Mouse (Mus musculus) bone marrow macrophage, adult 2 months (primary cell): Measurements from ENCODE around the gene Clgn. TPM values are rescaled to one million over a fixed set of nuclear protein-coding genes. Genes with fewer than 3 reads are reported as not detected.
"Not testable (repeated sequence)": the region's sequence is repeated elsewhere in the genome, so short reads cannot be mapped to it uniquely, and the experiment has no call there.

Source experiments
- H3K27ac ChIP-seq: 2 replicates; pipeline ENCODE4 v1.5.1; 2012; ENCODE audit warnings: low read depth, low read length; ENCODE audit not compliant: insufficient read depth
- H3K4me1 ChIP-seq: 2 replicates; pipeline ENCODE4 v1.6.1; 2012; ENCODE audit warnings: low read length; ENCODE audit not compliant: control insufficient read depth, insufficient read depth
- H3K4me3 ChIP-seq: 2 replicates; pipeline ENCODE4 v1.5.1; 2012; ENCODE audit warnings: mild to moderate bottlenecking, low read length, moderate library complexity; ENCODE audit not compliant: insufficient read depth
- CTCF ChIP-seq: IDR thresholded peaks from 2 replicates; pipeline ENCODE4 v1.5.1; 2012; ENCODE audit warnings: low read depth, mild to moderate bottlenecking, low read length, moderate library complexity
- POLR2A ChIP-seq: IDR thresholded peaks from 2 replicates; pipeline ENCODE4 v1.6.1; 2012; ENCODE audit warnings: mild to moderate bottlenecking, low read depth, low read length, borderline replicate concordance
- polyA plus RNA-seq: library from polyadenylated mRNA; stranded (reverse); fragments of >200 nt; gene quantifications from 2 replicates; pipeline ENCODE4 v1.2.4, GENCODE M21; 2012; ENCODE audit not compliant: missing spikeins, insufficient read depth, insufficient read length

The Clgn gene
- polyA plus RNA-seq, 1 experiment = not detected

GRCm38 (mm10) chr8:83418805-83419516 is 29.3 kb downstream of the Clgn start:
- TF ChIP-seq POLR2A = no peak
- Histone ChIP-seq H3K27ac (no peak overlapping the region), H3K4me1 (no peaks in the 10 kb centered on the region), H3K4me3 (no peak overlapping the region)

- H3K4me3 ChIP-seq = no peak overlapping the region
- no peak overlapping the region for H3K27ac ChIP-seq
- peaks cover 4% of the 10 kb centered on the region for H3K4me1 ChIP-seq
- TF ChIP-seq CTCF = no peak
- no peak for TF ChIP-seq POLR2A
Observed at GRCm38 (mm10) chr8:83421354-83421753, 31.7 kb downstream of the Clgn start.

GRCm38 (mm10) chr8:83423032-83423825 is 33.6 kb downstream of the Clgn start:
- Histone ChIP-seq H3K4me3 (no peak overlapping the region), H3K27ac (no peak overlapping the region), H3K4me1 (peaks cover 4% of the 10 kb centered on the region)
- TF ChIP-seq POLR2A = no peak
- TF ChIP-seq CTCF = no peak

GRCm38 (mm10) chr8:83425202-83425601 is 35.5 kb downstream of the Clgn start:
- H3K4me1 ChIP-seq = peaks cover 4% of the 10 kb centered on the region
- no peak for TF ChIP-seq POLR2A
- no peak for TF ChIP-seq CTCF
- no peak overlapping the region for H3K4me3 ChIP-seq
- no peak overlapping the region for H3K27ac ChIP-seq

- H3K4me3 ChIP-seq = no peak overlapping the region
- TF ChIP-seq CTCF (no peak), POLR2A (no peak)
- H3K4me1 ChIP-seq = peaks cover 8% of the 10 kb centered on the region
- no peak overlapping the region for H3K27ac ChIP-seq
Observed at GRCm38 (mm10) chr8:83426104-83426759, 36.6 kb downstream of the Clgn start.

- Histone ChIP-seq H3K4me3 (no peak overlapping the region), H3K27ac (no peak overlapping the region), H3K4me1 (peaks cover 8% of the 10 kb centered on the region)
- TF ChIP-seq POLR2A = no peak
- no peak for TF ChIP-seq CTCF
Observed at GRCm38 (mm10) chr8:83426949-83427348, 37.3 kb downstream of the Clgn start.

GRCm38 (mm10) chr8:83428621-83429020 is 39.0 kb downstream of the Clgn start:
- H3K27ac ChIP-seq, H3K4me1 ChIP-seq, H3K4me3 ChIP-seq: not testable (repeated sequence)

- no peak overlapping the region for H3K27ac ChIP-seq
- H3K4me3 ChIP-seq = no peak overlapping the region
- no peak for TF ChIP-seq POLR2A
- no peak for TF ChIP-seq CTCF
- H3K4me1 ChIP-seq = peaks cover 8% of the 10 kb centered on the region
Observed at GRCm38 (mm10) chr8:83429071-83429524, 39.4 kb downstream of the Clgn start.

- H3K27ac ChIP-seq = no peak overlapping the region
- no peak overlapping the region for H3K4me3 ChIP-seq
- peaks cover 22% of the 10 kb centered on the region for H3K4me1 ChIP-seq
- TF ChIP-seq POLR2A (no peak), CTCF (no peak)
Observed at GRCm38 (mm10) chr8:83437077-83437476, 47.4 kb downstream of the Clgn start.

- peaks cover 20% of the 10 kb centered on the region for H3K4me1 ChIP-seq
- peak overlapping the region; percentile 93 for H3K4me3 ChIP-seq
- H3K27ac ChIP-seq = peak overlapping the region; percentile 34
- TF ChIP-seq CTCF = no peak
- TF ChIP-seq POLR2A = no peak
Observed at GRCm38 (mm10) chr8:83441656-83442242, 52.1 kb downstream of the Clgn start.
